Mouse (Mus musculus): Measurements from ENCODE around the gene Cd300ld3. TPM values are rescaled to one million over a fixed set of nuclear protein-coding genes. Genes with fewer than 3 reads are reported as not detected.

Gene Cd300ld3
- polyA plus RNA-seq, 1 experiment, result 1.5 TPM

DNA sequence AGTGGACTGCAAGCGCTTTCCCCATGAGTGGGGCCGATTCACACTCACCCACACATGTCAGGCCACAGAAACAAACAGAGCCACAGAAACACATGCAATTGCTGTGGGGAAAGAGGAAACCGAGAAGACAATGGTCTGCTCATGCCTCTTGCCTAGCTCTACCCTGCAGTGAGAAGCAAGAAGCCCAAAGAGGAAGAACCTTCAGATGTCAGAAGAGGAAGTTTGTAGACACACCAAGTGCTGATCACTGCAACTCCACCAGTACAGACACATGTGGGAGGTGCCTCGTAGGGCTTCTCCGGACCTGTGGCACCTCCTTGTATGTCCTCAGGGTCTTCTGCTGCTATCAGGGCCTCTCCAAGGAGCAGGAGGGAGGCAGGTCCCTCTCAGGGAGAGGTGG is 44.1 kb downstream of the Cd300ld3 start:
- H3K4me3 ChIP-seq (ENCODE audit: control insufficient read depth, low read depth, low read length), result no peak overlapping the region
- no peaks in the 10 kb centered on the region for H3K27me3 ChIP-seq (ENCODE audit: control insufficient read depth, insufficient read depth, low read length)
- no peak overlapping the region for H3K27ac ChIP-seq (ENCODE audit: control insufficient read depth, insufficient read depth, low read depth, low read length)
- no peaks in the 10 kb centered on the region for H3K36me3 ChIP-seq (ENCODE audit: control insufficient read depth, insufficient read depth, low read length)
- H3K4me1 ChIP-seq (ENCODE audit: control insufficient read depth, insufficient read depth, low read length), result no peaks in the 10 kb centered on the region
- no peak for TF ChIP-seq CTCF (IDR thresholded peaks at IDR 0.05; ENCODE audit: control insufficient read depth, insufficient read depth, insufficient replicate concordance, low read depth, low read length)
- TF ChIP-seq POLR2A (IDR thresholded peaks at IDR 0.05; ENCODE audit: control insufficient read depth, low read depth, low read length), result no peak

DNA sequence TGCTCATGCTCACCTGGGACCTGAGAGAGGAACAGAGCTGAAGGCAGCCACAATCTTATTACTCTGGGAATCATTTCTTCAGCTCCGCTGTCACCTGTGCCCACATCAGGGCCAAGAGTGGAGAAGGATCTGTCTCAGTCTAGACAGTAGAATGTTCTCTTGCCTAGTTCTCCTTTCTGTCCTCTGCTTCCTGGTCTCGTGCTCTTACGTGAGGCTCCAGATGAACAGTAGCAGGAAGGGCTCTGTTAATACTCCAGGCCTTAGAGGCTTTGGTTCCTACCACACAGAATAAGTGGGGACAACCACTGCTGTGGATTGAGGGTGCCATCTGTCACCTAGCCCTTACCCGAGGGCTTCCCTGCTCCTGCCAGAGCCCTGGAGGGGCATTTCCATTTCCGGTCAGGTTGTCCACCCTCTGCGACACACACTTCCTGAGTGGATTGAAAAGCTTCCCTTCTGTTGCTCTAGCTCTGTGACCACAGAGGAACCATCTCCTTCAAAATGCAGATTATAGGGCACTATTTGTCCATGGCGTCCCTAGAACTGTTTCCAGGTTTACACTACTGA is 46.7 kb downstream of the Cd300ld3 start, which contains the start of gene Cd300c2:
Gene Cd300c2, minus strand, starts transcription at position 407 of the 567 bp plus-strand sequence.
- no peak for TF ChIP-seq CTCF (IDR thresholded peaks at IDR 0.05; ENCODE audit: control insufficient read depth, insufficient read depth, insufficient replicate concordance, low read depth, low read length)
- TF ChIP-seq POLR2A (IDR thresholded peaks at IDR 0.05; ENCODE audit: control insufficient read depth, low read depth, low read length), result no peak
- Histone ChIP-seq H3K27me3 (ENCODE audit: control insufficient read depth, insufficient read depth, low read length) (no peaks in the 10 kb centered on the region), H3K36me3 (ENCODE audit: control insufficient read depth, insufficient read depth, low read length) (no peaks in the 10 kb centered on the region), H3K4me3 (ENCODE audit: control insufficient read depth, low read depth, low read length) (no peak within 1 kb of the TSS), H3K4me1 (ENCODE audit: control insufficient read depth, insufficient read depth, low read length) (no peaks in the 10 kb centered on the region), H3K27ac (ENCODE audit: control insufficient read depth, insufficient read depth, low read depth, low read length) (no peak within 1 kb of the TSS)

Other genes starting within 250 kb of the Cd300ld3 start
- gene Gpr142, start 249.5 kb downstream of the Cd300ld3 start, polyA plus RNA-seq (2012; rRNA removed), result not detected in 2 replicates
- 0.36 and 2.6 TPM in 2 replicates for gene Gprc5c, start 197.3 kb downstream of the Cd300ld3 start, polyA plus RNA-seq (2012; rRNA removed)
- gene Cd300a, start 158.4 kb downstream of the Cd300ld3 start, polyA plus RNA-seq (2012; rRNA removed), result 0.06 and 0.17 TPM in 2 replicates
- gene Cd300lb, start 114.0 kb downstream of the Cd300ld3 start, polyA plus RNA-seq (2012; rRNA removed), result 0.05 TPM in 1 of 2 replicates, not detected in the other
- gene Cd300c, start 79.3 kb downstream of the Cd300ld3 start, polyA plus RNA-seq (2012; rRNA removed), result not detected in 2 replicates
- 0.07 and 0.17 TPM in 2 replicates for gene Cd300ld, start 58.5 kb downstream of the Cd300ld3 start, polyA plus RNA-seq (2012; rRNA removed)
- gene Cd300c2, start 46.5 kb downstream of the Cd300ld3 start, polyA plus RNA-seq (2012; rRNA removed), result 0.23 and 0.58 TPM in 2 replicates
- not detected in 2 replicates for gene Cd300ld2, start 32.2 kb downstream of the Cd300ld3 start, polyA plus RNA-seq (2012; rRNA removed)
- 0.32 TPM in 1 of 2 replicates, not detected in the other for gene Cd300ld4, start 21.4 kb downstream of the Cd300ld3 start, polyA plus RNA-seq (2012; rRNA removed)
- gene Cd300ld5, start 10.6 kb downstream of the Cd300ld3 start, polyA plus RNA-seq (2012; rRNA removed), result 0.60 and 0.93 TPM in 2 replicates
- not detected in 2 replicates for gene Cd300e, start 13.8 kb upstream of the Cd300ld3 start, polyA plus RNA-seq (2012; rRNA removed)
- gene Rab37, start 43.0 kb upstream of the Cd300ld3 start, polyA plus RNA-seq (2012; rRNA removed), result not detected in 2 replicates
- 0.09 and 0.14 TPM in 2 replicates for gene Cd300lf, start 85.6 kb upstream of the Cd300ld3 start, polyA plus RNA-seq (2012; rRNA removed)
- gene Slc9a3r1, start 114.9 kb upstream of the Cd300ld3 start, polyA plus RNA-seq (2012; rRNA removed), result 21.2 and 29.7 TPM in 2 replicates
- 7.5 and 9.0 TPM in 2 replicates for gene Tmem104, start 139.1 kb upstream of the Cd300ld3 start, polyA plus RNA-seq (2012; rRNA removed)
- 106 and 118 TPM in 2 replicates for gene Nat9, start 139.4 kb upstream of the Cd300ld3 start, polyA plus RNA-seq (2012; rRNA removed)
- 1.2 and 1.5 TPM in 2 replicates for gene Grin2c, start 218.8 kb upstream of the Cd300ld3 start, polyA plus RNA-seq (2012; rRNA removed)
- gene Fdxr, start 228.6 kb upstream of the Cd300ld3 start, polyA plus RNA-seq (2012; rRNA removed), result 28.0 and 30.7 TPM in 2 replicates
- gene Fads6, start 249.3 kb upstream of the Cd300ld3 start, polyA plus RNA-seq (2012; rRNA removed), result 6.4 and 7.0 TPM in 2 replicates